Mouse (Mus musculus) layer of hippocampus, adult 2 months (tissue): ENCODE results near the gene Gm26938. TPM values are rescaled to one million over a fixed set of nuclear protein-coding genes. Genes with fewer than 3 reads are reported as not detected.

Source experiments
- DNase-seq, 2 experiments: peaks; one replicate each; pipeline ENCODE4 v3.0.0; 2022; ENCODE audit warnings: low spot score in 2 of 2
- H3K27ac ChIP-seq: fragments of 200-600 bp; 2 replicates; pipeline ENCODE4 v1.8.1; 2022
- H3K4me3 ChIP-seq: fragments of 200-600 bp; 2 replicates; pipeline ENCODE4 v1.8.1; 2022; ENCODE audit warnings: mild to moderate bottlenecking
- CTCF ChIP-seq: fragments of 200-600 bp; conservative IDR thresholded peaks from 2 replicates; pipeline ENCODE4 v1.8.1; 2022; ENCODE audit warnings: antibody characterized with exemption, mild to moderate bottlenecking, moderate library complexity
- microRNA-seq, 2 experiments: library from miRNA; unstranded; fragments of <30 nt; microRNA quantifications; one replicate each; pipeline ENCODE4 v1.2.0; 2021
- total RNA-seq, 2 experiments: library from RNA; stranded (reverse); gene quantifications; 2 replicates each; pipeline ENCODE4 v1.2.3; 2021

Gm26938 gene
- total RNA-seq, 2 experiments from 2014 or later, result not detected

- Histone ChIP-seq H3K27ac (no peak overlapping the region), H3K4me3 (no peak overlapping the region)
- DNase-seq, result no peak
- no peak for TF ChIP-seq CTCF
Measured at GRCm38 (mm10) chr5:139776966-139777365, 49.2 kb downstream of the Gm26938 start.

GRCm38 (mm10) chr5:139775216-139775926 is 50.8 kb downstream of the Gm26938 start, which contains the start of gene Ints1:
Gene Ints1 (minus strand): TSS chr5:139775674.
- peak within 1 kb of the TSS; percentile 87 for H3K27ac ChIP-seq
- DNase-seq, result peak; percentile 95 to 98
- peak; percentile 97 for TF ChIP-seq CTCF
- H3K4me3 ChIP-seq, result peak within 1 kb of the TSS; percentile 90

- DNase-seq, result no peak
- no peak overlapping the region for H3K4me3 ChIP-seq
- TF ChIP-seq CTCF, result no peak
- H3K27ac ChIP-seq, result no peak overlapping the region
Measured at GRCm38 (mm10) chr5:139768216-139768615, 58.0 kb downstream of the Gm26938 start.

GRCm38 (mm10) chr5:139764296-139764695 is 61.9 kb downstream of the Gm26938 start:
- DNase-seq, result no peak
- Histone ChIP-seq H3K4me3 (no peak overlapping the region), H3K27ac (no peak overlapping the region)
- TF ChIP-seq CTCF, result peak; percentile 74

GRCm38 (mm10) chr5:139758096-139758495 is 68.1 kb downstream of the Gm26938 start:
- DNase-seq, result peak; percentile 55 to 58
- Histone ChIP-seq H3K4me3 (no peak overlapping the region), H3K27ac (peak overlapping the region; percentile 64; the same call in 1 of the 2 replicates)
- no peak for TF ChIP-seq CTCF

Small RNA genes within 50 kb of the gene (microRNA-seq; reads per million reads assigned to microRNA genes)
- 1.6 to 5.2 reads per million in 2 experiments for gene Mir7037

Other genes starting within 250 kb of the Gm26938 start
- 1 to 10 TPM; 1.4 to 1.6 TPM for gene Micall2, start 90.1 kb downstream of the Gm26938 start, total RNA-seq
- 100 to 1,000 TPM in 1 of 2 experiments, 10 to 100 TPM in 1; 94.7 to 103 TPM for gene Ints1, start 50.7 kb downstream of the Gm26938 start, total RNA-seq
- gene Mafk, start 34.9 kb downstream of the Gm26938 start, total RNA-seq, result 1 to 10 TPM; 9.2 to 9.9 TPM
- gene Tmem184a, start 6.5 kb downstream of the Gm26938 start, total RNA-seq, result 1 to 10 TPM in 1 of 2 experiments, under 1 TPM in 1; 0.25 to 1.9 TPM
- gene Psmg3, start 478 bp upstream of the Gm26938 start, total RNA-seq, result 10 to 100 TPM; 20.1 to 20.3 TPM
- gene Elfn1, start 81.5 kb upstream of the Gm26938 start, total RNA-seq, result 10 to 100 TPM; 27.0 to 29.1 TPM